Mouse (Mus musculus) CD8-positive naive resting alpha-beta T cell, adult 2 months (primary cell): Measurements from ENCODE around the gene Fchsd2.

Experiments used
- DNase-seq, 2 experiments: peaks; one replicate each; pipeline ENCODE4 v3.0.0; 2022; ENCODE audit warnings: low read depth in 2 of 2, low spot score in 2 of 2

Gene Fchsd2

DNA sequence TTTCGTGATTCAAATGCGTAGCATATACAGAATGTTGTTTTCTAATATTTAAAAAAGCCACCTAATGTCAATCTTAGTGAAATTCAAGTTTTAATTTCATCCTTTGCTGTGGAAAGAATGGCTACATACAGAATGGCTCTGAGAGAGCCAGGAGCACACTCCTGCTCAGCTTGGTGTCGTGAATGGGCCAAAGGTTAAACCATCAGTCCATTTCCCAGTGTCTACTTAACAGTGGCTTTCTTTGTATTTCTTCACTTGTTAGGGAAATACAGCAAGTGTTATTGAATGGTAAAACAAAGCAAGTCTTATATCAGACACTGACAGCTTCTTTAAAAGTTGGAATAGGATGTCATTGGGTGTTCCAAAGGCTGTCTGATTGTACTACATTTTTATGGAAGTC lies 80.7 kb downstream of the Fchsd2 start:
- DNase-seq, result no peak

DNA sequence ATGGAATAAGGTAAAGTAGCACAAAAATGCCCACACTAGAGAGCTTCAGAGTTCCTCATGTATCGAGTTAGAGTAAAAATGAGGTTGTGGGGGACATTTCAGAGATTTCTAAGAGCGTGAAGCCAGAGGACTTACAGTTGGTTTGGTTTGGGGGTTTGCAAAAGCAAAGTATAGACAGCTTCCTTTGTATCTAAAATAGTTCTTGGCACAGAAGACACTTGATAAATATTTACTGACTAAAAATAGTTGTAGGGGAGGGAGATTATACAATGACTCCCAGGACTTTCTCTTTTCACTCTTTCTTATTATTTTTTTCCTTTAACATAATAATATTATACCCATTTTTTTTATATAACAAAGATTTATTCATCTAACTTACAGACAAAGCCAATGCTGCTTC lies 86.1 kb downstream of the Fchsd2 start:
- no peak for DNase-seq

DNA sequence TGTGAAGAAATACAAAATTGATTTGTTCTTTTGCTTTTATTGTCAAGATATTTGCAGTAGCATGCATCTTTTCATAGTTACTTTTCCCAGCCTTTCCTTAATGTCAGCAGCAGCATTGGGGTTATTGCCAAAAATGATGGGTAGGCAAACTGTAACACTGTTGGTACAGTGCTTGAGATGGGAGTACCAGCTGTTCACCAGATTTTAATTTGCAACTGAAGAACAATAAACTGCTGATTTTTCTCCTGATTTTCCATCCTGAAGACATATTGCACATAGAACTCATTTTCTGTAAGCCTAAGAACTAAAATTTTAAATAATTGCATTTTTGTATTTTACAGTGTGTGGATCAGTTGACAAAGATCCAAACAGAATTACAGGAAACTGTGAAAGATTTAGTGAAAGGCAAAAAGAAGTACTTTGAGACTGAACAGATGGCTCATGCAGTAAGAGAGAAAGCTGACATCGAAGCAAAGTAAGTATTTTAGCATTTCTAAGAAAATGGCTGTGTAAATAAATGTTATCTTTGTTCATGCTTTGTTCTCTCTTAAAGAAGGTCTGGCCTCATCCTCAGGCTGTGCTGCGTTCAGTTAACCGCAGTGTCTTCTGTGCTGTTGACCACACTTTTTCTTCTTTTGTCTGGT lies 98.8 kb downstream of the Fchsd2 start:
- no peak for DNase-seq

DNA sequence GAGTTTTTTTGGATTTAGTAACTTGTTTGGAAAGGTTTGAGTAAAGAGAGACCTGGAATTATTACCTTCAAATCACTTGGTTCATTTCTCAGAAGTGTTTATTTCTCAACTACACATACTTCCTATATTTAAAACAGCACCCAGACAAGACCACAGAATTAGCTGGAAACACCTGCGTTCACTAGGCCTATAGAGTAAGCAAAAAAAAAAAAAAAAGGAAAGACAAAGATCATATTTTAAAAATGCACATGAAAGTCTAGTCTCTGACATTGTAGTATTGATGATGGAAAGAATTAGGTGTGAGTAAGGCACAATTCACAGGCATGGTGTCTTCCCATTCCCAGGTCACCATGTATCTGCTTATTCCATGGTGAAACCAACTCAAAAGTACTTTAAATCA lies 118.2 kb downstream of the Fchsd2 start:
- no peak for DNase-seq

DNA sequence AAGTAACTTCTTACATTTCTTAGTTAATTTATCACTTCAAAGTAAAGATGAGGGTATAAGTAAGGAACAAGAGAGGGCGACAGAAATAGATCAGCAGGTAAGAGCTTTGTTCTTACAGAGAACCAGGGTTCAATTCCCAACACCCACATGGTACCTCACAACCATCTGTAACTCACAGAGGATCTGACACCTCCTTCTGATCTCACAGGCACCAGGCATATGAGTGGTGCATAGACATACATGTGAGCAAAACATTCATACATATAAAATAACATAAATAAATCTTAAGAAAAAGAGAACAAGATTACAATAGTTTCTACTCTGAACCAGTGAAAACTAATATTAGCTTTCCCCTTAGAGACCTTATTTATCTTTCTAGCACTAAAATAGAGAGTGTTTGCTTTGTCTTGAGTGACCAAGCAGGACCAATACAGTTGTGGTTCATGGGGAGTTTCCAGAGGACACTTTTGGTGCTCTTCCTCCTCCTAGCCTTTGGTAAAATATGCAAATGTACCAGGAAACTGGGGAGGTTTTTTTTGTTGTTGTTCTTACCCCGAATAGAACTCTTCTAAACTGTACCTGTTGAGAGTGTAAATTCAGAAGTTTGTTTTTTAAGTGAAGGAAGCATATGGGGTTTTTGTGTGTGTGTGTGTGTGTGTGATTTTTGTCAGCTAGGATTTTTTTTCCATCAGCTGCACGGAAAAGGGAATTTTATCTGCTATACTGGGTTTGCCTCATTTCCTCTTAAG lies 121.0 kb downstream of the Fchsd2 start:
- no peak for DNase-seq

DNA sequence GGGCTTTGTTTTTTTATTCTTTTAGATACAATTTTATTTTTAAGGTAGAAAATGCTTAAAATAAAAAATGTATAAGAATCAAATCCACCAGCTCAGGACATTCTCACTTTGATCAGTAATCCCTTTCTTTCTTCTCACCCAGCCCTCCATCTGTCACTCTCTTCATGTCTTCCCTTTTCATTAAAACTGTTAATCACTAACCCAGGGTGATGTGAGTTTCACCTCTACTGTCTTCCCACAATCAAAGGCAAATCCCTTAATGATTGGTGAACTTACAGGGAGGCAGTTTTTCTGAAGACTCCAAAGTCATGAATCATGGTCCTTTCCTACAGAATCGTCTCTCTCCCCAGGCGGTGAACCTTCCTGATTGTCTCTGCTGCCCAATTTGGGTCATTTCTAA lies 124.1 kb downstream of the Fchsd2 start:
- DNase-seq, result no peak

DNA sequence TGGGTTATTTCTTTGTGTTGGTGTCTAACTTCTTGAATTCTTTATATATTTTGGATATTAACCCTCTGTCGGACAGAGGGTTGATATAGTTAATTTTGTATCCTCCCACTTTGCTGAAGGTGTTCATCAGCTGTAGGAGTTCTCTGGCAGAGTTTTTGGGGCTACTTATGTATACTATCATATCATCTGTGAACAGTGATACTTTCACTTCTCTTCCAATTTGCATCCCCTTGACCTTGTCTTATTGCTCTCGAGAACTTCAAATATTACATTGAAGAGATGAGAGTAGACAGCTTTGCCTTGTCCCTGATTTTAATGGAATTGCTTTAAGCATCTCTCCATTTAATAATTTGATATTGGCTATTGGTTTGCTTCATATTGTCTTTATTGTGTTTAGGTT lies 130.8 kb downstream of the Fchsd2 start:
- DNase-seq, result no peak

DNA sequence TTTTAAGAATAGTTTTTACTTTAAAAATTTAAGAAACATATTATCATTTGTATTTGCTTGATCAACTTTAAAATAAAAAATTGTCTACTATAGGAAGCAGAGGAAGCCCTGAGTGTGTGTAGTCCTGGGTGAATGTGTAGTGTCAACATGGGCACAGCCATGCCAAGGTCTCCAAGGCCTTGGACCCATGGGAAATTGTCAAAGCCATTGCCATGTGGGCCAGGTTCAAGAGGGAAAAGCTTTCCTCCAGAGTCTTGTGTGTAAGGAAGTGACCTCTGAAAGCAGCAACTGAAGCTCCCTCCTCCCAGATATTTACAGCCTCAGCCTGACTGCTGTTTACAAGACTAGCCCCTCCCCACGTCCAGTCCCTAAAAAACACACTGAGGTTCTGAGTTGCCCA lies 136.7 kb downstream of the Fchsd2 start:
- no peak for DNase-seq

DNA sequence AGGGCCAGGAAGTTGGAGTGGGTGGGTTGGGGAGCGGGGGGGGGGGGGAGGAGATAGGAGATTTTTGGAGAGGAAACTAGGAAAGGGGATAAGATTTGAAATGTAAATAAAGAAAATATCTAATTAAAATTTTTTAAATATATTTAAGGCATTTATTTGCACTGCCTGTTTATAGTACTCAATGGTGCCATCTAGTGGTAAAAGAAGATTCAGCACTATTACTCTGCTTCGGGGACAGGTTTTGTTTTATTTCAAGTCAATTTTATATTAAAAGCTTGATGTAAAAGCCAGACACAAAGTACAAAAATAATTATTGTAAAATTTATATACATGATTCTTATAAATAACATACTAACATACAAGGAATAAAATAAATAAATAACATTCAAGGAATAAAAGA lies 138.8 kb downstream of the Fchsd2 start:
- peak in 1 of 2 experiments; percentile 34 for DNase-seq

DNA sequence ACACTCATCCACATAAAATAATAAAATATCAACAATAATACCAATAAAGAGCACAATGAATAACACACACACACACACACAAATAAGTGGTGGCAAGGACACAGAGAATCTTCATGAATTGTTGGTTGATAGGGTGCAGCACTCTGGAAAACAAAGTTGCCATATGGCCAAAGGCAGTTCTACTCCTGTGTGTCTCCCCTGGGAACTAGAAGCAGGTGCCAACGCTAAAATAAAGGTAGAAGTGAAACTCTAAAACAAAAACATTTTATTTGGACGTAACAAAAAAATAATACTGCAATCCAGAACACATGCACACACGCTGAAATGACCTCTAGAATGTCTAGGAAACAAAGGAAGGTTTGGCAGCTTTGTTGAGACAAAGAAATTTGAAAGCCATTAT lies 140.1 kb downstream of the Fchsd2 start:
- DNase-seq, result no peak

DNA sequence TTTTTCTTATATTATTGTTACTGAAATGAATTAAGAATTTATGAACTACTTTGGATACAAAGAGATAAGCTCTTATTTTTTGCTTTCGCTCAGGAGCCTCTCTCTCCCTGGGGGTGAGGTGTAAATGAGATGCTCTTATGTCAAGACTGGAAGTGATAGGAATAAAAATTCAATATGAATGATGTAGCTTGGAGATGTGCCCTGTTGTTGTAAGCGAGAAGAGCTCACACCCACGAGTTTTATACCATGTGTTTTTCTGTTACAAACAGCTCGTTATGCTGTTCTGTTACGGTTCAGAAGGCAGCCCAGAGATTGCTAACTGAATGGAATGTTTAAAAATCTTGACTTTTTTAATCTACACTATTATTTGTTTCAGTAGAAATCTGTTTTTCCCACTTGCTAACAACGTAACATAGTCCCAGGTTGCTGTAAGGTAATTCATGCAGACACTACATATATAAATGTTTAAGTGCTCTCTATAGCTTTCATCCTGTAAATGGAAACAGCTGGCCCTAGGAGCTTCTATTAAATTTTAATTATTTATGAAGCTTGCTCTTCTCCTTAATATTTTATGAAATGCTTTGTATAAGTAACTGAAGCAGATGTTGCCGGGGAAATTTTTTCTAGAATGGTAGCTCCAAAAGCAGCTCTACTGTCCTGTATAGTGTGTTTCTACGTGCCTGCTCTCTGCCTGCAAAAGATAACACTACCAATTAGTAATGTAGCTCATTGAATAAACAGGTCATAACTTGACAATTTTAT lies 144.2 kb downstream of the Fchsd2 start:
- no peak for DNase-seq

DNA sequence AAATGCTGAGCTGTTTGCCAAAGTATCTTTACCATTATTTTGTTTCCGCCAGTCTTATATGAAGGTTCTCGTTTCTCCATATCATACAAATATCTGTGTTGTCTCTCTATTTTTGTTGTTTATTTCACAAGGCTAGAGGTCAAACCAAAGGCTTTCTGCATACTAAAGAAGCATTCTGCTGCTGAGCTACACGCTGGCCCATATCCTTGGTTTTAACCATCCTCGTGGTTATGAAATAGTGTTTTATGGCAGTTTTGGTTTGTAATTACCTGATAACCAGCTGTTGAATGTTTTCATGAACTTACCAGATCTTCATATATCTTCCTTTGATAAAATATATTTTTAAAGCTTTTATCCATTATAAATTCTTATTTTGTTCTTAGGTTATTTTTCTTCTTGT lies 156.1 kb downstream of the Fchsd2 start:
- DNase-seq, result no peak

DNA sequence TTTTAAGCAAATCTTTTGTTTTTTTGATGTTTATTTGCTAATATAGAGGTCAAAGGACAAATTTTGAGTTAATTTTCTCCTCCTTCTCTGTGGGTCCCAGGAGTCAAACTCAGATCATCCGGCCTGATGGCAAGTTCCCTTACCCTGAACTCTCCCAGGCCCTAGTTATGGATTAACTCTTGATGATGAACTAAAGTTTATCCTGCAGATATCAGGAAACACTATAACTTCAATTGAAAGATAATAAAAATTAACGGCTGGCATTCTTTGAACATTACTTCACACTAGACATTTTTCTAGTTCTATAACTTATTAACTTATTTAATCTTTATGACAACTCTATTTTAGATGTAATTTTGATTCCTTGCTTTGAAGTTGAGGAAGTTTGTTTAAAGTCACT lies 156.5 kb downstream of the Fchsd2 start:
- DNase-seq, result no peak

DNA sequence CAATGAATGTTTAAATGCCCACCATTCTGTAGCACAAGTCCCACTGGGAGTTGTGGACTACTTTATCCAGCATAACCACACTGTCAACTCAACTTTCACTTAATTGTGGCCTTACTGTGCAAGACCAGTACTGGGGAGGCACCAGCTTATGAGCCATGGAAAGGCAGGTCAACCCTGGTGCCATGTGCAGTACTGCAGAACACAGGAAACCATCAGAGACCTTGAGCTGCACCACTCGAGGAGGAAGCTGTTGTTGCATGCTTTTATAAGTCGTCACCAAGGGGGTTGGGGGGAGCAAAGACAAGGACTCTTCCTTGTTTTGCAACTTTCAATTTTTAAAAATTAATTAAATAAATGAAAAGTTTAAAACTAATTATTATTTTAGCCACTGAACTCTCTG lies 160.4 kb downstream of the Fchsd2 start:
- DNase-seq, result no peak

DNA sequence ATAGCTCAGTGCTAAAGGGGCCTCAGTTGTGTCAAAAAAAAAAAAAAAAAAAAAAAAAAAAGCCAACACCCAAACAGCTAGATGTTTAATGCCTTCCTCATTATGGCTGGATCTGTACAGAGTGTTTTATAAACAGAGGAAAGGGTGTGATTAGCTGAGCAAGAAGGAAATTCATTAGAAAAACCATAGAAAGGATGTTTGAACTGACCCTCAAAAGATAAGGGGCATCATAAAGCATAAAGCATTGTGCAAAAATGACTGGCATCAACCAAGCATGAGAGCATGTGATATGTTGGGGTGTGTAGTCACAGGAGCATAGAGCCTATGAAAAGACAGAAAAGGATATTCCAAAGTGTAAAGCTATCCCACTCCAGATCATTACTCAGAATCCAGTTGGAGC lies 165.8 kb downstream of the Fchsd2 start:
- no peak for DNase-seq

DNA sequence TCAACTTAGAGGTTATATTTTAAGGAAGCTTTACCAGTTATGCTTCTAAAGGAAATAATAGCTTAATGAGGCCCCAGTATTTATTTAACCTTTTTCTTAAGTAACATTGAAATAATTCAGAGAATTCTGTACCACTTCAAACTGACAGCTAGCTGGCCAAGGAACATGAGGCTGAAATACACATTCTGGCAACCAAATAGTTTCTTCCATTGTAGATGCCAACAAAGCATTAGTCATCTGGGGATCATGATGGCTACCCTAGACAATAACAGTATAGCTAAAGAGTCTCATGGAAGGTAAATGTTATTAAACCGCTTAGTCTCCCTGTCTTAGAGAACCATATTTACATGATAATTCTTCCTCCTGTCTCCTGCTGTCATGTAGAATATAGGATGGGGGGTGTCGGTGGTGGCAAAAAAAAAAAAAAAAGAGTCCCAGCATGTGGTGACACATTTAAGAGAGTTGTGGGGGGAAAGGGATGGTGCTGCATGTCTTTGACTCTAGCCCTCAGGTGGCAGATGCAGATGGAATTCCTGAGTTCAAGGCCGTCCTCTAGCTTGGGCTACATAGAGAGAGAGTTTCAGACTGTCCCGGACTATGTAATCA lies 169.4 kb downstream of the Fchsd2 start:
- no peak for DNase-seq

DNA sequence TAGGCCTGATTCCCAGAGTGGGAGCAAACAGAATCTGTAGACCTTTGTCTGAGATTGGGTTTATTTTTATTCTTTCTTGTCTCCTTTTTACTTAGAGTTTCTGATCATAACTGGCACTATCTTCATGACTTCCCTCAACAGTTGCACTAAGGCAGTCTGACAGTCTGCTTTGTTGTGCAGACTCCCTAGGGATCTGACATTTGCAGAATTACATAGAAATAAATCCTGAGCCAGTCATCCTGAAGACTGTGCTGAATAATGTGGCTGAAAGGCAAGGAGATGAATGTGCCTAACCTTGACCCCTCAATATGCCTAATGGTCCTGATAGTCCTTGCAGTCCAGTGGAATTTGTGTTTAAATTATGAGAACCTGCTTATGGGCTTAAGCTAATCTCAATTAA lies 170.8 kb downstream of the Fchsd2 start:
- DNase-seq, result no peak

DNA sequence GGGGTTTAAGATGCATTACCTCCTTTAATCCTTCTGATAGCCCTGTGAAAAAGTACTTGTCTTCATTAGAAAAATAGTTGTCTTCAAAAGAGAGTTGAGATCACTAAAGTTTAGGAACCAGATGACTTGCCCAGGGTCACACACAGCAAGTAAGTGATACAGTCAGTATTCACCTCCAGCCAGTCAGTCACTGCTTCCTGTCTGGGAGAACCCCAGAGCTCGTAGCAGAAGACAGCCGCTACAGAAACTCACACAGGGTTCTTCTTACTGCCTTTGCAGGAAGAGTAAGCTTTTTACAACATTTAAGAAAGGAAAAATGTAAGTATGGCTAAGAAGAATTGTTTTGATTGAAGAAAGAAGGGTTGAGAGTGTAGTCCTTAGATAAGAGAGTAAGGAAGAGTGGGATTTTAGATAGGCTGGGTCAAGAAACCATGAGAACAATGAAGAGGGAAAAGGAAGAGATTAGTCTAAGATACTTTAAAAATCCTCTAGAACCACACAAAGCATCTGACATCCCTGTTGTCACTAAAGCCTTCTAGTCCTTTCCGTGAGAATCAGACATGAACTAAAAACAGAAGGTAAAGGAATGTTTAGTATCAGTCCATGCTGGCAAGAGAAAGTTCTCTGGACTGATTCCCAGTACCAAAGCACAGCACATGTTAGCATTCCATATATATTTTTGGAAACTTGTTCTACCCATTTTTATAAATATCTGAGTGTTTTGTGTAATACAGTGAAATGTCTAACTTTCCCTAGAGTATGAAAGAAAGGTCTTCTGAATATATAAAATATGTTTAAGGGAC lies 175.0 kb downstream of the Fchsd2 start:
- DNase-seq, result no peak

DNA sequence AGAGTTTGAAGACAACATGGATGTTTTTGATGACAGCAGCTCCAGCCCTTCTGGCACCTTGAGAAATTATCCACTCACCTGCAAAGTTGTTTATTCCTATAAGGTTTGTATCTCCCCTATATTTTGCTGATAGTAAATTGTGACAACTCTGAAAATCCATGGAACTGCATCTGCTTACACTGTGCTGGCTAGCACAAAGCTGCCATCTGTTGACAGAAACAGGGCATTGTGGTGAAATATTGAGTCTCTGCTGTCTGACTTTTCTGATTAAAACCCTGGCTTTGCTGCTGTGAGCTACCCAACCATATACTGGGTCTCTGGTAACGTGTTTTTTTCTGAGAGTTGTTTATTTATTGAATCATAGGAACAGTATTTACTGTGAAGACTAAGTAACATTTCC lies 178.9 kb downstream of the Fchsd2 start:
- no peak for DNase-seq

DNA sequence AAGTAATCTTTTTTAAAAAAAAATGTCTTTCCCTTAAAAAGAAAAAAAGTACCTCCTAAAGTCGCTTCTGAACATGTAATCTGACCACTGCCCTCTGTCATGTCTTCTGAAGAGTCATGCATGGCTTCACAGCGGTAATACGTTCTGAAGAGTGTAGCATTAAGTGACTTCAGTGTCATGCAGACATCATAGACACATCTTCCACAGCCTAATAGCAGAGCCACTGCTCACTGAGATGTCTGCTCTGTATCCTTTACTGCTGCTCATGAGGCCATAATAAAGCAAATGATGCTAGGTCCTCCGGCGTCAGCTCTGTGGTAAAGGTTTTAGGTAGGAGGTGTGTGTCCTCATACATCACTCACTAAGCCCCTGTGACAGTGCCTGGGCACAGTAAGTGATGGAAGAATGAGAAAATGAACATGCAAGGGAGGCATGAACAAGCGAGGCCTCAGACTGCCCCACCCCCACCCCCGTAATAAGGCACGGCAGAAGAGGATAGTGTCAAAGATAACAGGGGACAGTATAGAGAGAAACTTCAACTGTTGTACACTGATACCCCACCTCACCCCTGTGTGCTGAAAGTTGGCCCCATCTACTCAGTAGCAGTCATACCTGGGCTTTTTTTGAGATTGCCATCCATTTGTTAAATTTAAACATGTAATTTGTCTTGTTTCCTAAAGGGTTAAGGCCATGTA lies 179.9 kb downstream of the Fchsd2 start:
- no peak for DNase-seq

DNA sequence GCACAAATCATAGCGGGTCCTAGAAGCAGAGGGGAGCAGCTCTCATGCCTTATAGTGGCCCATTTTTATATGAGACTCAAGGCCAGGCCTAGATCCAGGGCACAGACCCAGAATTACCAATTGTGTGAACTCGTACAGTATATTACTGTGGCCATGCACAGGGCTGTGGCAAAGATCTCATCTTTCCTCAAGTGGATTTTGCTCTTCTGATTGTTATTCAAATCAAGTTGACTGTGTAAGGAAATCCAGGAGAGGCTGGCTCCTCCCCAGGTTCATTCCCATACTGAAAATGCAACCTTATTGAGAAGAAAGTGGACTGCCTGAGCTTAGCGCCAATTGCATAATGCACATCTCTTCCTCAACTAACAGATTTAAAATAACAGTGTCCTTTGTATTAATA lies 190.1 kb downstream of the Fchsd2 start:
- DNase-seq, result no peak
